Mouse (Mus musculus) mature B cell (primary cell): ENCODE data around the gene Unc5cl.
"Not testable (repeated sequence)": the region's sequence is repeated elsewhere in the genome, so short reads cannot be mapped to it uniquely, and the experiment has no call there.

ENCODE experiments used
- in situ Hi-C: fragments of 300-500 bp; cut with MboI; formaldehyde crosslinking; loops from 2 replicates; pipeline ENCODE4 v1.14.3; 2019

Gene Unc5cl

DNA sequence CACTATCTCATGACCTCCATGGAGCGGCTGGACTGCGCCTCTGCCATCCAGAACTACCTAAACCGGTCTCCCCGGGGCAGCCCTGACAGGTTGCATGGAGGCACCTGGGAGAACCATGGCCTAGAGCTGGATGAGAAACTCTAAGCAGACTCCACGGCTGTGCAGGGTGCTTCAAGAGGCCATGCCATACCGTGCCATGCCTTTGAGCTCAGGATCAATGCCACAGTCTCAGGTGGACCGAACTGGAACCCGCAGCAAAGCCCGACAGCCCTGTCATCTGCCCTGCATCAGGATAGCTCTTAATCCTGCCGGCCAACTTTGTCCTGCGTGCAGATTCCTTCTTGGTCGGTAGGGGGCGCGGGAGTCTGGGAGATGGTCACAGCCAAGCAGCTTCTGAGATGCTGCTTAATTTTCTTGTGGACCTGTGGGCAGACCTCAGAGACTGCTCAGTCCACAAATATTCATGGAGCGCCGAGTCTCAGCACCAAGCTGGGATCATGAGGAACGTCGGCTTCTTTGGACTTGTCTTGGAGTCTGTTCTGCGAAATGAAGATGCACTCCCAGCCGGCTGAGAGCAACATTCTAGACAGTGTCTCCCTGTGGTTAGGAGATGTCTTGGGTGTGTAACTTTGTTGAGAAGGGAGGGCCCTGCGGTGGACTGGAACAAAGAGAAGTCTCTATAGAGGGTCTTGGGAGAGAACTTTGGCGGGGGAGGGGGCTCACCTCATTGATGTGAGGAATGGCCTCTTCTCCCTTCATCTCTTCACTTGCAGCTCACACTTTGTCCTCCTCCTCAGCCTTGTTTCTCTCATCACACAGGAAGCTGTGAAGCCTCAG lies 12.9 kb downstream of the Unc5cl start:
- in situ Hi-C loops: no loop called here

DNA sequence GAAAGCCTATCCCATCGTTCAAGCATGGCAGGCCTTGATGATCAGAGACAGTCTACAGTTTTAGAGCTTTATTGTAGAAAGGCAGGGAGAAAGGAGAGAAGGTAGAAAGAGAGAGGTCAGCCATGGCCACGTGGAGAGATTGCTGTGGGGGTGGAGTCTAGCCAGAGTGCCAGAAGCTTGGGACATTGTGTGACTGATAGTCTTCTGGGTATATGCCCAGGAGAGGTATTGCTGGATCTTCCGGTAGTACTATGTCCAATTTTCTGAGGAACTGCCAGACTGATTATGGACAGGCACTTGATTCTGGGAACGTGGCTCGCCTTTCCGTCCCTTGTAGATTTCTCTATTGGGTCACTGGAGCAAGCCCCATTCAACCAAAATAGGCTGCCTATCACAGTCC lies 19.6 kb downstream of the Unc5cl start:
- in situ Hi-C loops: not testable (repeated sequence)

DNA sequence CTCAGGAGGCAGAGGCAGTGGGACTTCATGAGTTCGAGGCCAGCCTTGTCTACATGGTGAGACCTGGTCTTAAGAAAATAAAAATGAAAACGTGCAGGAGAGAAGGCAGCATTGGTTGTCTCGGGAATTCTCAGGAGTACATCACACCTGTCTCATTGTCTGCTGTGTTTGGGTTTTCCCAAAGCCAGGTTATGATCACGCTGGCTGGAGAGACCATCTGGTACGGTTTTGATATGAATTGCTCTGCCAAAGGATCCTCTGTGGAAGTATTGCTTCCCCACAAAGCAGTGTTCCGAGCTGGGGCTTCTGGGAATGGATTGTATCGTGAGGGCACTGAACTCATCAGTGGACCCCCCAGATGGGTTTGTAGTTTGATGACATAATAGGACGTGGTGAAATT lies 20.7 kb downstream of the Unc5cl start:
- in situ Hi-C loops: no loop called here

DNA sequence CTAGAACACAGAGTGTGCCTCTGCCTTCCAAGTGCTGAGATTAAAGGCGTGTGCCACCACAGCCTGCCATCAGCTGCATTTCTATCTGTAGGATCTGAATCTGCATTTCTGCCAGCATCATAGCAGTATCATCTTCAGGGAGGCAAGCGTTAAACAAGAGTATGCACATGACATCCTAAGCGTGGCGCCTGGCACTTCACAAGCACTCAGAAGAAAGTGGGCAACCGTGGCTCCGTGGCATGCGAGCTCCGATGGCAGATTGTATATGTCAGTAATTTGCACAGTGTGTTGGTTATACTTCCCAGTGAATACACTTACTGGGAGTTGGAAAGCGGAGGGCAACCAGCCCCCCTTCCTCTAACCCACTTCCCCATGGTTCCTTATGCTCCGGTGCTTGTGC lies 25.3 kb downstream of the Unc5cl start:
- in situ Hi-C loops: no loop called here

DNA sequence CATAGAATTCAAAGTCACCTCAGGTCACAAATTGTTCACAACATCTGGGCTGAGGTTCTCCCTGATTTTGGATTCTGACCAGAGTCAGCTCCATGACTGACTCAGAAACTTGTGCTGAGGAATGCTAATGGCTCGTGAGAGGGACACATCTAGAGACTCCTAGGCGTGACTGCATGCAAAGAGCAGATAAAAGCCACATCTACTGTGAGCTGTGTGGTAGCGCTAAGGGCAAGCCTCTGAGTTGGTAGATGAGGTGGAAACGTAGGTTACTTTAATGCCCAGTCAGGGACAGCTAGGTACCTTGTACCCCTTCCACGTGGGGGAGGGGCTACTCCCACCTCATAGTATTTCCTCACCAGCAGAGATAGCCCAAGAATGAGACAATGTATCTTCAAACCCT lies 29.1 kb downstream of the Unc5cl start:
- in situ Hi-C loops: no loop called here

DNA sequence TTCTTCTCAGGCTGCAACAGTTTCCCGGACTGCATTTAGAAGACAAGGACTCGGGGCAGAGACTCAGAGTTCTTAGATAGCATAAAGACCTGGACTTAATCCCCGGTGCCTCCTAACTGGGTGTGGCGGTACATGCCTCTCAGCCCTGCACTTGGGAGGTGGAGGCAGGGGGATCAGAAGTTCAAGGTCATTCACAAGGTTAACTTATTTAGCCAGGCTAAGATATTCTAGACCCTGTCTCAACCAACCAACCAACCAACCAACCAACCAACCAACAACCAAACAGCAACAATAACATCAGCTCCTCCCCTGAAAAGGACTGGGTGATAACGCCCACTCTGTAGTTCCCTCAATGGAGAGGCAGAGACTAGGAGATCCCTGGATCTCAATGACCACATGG lies 29.5 kb downstream of the Unc5cl start:
- in situ Hi-C loops: no loop called here

DNA sequence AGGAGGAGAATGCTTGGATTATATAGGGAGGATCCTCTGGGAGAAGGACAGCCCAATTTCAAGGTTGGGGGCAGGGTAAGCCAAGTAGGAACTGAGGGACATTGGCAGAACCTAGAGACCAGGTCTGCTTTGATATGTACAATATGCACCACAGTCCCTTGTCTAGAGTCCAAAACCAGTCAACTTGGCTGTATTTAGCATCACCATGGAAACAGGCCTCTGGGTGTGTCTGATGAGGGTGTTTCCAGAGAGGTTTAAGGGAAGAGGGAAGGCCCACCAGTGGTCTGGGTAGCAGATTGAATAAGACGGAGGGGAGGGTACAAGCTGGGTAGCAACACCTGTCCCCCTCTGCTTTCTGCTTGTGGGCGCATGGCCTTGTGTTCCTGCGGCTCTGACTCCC lies 34.8 kb downstream of the Unc5cl start:
- in situ Hi-C loops: no loop called here

DNA sequence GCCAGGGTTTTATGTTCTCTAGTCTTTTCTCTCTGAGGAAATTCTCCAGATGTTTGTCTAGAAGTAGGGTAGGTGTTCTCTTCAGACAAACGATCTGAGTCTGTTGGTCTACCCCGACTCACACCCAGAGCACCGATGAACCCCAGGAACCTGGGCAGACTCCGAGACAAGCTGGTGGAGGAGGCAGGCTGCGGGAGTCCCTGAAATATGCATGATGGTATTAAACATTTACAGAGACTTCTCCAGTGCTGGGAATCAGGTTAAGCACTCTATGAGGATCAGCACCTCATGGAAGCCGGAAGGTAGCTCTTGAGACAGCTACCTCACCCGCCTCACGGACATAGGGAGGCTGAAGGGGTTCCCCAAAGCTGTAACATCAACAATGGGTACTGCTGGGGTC lies 37.9 kb downstream of the Unc5cl start:
- in situ Hi-C loops: no loop called here

DNA sequence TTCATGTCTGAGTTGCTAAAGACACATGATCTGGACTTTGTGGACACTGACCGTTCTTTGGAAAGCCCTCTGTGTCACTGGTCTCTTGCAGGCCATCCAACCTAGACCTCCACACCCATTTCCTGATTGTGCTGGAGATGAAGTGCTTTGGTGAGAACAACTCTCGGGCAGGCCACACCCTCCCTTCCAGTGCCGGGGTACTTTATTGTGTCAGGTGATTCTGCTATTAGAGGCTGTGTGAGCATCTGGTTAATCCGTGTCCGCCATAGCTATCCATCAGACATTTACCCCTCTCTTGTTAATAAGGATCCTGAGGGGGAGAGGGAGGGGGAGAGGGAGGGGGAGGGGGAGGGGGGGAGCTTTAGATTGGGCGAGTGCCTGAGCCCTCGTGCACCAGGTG lies 38.9 kb downstream of the Unc5cl start:
- in situ Hi-C loops: no loop called here

DNA sequence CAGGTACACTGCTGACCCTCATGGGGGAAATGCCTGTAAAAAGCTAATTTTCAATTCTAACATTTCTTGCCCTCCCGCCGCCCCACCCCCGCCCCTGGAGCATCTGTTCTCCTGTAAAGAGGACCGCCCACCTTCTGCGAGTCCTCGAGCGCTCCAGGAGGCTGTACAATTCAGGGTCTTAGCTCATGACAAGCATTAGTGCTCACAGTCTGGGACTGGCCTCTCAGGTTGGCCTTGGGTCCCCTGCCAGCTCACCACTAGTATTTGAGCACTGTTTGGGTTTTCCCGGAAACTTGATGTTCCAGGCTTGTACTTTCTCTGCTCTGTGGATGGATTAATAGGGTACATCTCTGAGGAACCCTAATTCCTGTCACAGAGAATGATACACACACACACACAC lies 39.3 kb downstream of the Unc5cl start:
- in situ Hi-C loops: no loop called here

DNA sequence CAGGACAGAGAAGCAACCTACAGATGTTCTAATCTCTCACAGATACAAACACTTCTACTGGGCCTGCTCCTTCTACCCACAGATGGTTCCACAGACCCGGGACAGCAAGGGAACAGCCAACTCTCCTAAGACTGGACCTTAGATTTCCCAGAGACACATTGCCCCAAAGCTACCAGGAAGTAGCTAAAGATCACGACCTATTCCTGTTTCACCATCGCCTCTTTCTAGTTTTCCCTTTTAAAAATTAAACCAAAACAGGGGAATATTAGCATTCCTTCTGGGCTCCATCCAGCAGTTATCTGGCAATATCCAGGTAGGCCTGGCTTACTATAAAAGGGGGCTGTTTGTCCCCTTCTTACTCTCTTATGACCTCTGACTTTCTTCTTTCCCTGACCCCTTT lies 43.3 kb downstream of the Unc5cl start:
- in situ Hi-C loops: no loop called here

DNA sequence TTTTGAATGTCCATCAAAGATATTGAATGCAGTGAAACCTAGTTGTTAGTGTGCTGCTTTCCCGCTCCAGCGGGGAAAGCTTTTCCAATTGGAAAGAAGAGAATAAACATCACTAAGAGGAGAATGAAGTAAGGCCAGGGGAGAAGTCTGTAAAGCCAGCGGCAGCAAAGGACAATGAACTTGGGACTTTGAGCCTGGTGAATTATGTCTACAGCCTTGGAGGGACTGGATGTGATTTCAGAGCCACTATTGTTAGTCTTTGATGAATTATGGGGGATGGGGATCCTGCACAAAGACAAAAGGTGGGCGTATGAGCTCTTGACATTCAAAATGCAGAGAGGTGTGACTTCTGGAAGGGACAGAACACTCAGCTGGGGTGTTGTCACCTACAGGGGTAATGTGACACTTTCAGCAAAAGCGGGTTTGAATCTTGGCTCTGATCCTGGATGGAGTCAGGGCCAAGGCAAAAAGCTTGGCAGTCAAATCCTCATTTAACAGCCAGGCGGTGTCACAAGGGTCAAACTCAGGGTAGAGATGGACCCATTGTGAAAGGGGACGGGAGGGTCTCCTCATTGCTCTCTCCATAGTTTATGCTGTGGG lies 46.2 kb downstream of the Unc5cl start:
- in situ Hi-C loops: no loop called here

DNA sequence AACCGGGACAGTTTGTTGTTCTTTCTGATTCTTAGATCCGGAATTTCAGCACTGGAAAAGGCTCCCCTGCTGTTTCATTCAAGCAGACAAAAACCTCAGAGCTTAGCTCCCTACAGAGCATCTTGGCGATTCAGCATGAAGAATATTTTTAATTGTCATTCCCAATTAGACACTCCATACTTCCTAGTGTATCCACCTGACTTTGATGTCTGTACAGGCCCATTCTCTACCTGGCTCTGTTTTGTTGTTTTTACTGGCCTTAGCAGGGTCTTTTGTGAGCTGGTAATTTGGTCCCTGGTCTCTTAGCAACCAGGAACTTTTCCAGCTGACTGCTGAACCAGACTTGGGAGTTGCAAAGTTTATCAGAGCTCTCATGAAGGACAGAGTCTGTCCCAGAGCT lies 50.3 kb downstream of the Unc5cl start:
- in situ Hi-C loops: no loop called here

DNA sequence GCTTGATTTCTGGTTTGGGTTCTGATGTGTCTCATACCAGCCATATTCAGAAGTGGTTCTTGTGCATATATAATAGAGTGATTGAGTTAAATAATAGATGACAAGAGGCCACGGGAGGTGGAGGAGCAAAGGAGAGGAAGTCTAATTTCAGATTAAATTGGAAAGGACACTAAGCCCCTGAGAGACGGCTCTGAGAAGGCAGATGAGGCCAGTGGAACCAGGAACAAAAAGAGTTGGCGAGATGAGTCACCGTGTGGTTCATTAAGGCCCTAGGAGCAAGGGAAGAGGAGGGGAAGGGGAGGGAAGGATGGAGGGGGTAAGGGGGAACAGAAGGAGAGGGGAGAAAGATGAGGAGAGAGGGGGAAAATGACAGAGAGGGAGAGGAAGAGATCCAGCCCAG lies 52.3 kb downstream of the Unc5cl start:
- in situ Hi-C loops: no loop called here

DNA sequence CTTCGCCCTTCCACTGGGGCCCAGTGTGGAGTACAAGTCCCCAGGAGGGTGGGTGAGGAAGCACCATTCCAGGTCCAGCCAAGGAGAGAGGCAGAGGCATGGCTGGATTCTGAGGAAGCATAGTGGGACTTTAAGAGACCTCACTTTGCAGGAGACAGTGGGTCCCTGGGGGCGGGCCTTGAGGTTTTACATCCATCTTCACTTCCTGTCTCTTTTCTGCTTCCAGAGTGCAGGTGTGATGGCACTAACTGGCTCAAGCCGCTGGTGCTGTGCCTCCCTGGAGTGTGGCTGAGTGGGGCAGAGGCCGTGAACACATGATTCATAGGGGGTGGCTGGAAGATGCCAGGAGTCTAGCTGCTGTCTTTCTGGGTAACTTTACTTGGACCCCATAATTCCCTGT lies 54.9 kb downstream of the Unc5cl start:
- in situ Hi-C loops: no loop called here

DNA sequence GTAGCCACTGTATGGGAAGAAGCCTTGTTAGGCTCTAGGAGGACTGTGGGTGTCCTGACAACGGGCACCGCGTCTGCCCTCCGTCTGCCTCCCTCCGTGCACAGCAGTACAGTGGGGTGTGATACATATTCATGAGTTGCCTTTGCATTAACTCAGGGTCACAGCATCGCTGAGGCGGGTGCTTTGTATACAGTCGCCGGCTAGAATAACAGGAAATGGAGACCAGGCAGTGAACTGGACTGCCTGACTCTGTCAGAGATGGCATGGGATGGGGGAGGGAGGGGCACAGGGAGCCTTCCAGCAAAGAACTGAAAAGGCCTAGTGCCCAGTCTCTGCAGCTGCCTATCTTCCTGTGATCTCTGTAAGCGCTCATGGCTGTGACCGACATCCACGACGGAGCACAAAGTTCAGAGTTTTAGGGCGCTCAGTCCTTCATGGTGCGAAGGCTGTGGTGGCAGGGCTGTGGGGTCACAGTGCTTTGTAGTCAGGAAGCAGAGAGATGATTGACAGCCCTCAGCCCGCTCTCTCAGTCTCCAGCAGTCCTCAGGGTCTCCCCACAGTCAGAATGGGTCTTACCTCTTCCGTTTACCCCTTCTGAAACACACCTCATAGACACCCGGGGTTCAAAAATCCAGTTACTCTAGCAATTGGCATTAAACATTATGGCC lies 58.0 kb downstream of the Unc5cl start:
- in situ Hi-C loops: no loop called here

DNA sequence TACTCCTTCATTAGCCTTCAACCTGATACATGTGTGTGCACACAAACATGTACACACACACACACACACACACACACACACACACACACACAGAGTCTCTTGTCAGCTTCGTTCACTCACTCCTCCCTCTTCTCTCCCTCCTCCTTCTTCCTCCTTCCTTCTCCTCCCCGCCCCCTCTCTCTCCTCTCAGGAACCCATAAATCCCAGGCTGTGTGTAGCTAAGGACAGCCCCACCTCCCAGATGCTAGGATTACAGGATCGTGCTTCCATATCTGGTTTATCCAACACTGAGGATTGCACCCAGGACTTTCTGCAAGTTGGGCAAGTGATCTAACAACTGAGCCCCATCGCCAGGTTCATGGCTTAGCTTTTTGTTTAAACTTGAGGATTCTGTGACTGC lies 59.9 kb downstream of the Unc5cl start:
- in situ Hi-C loops: no loop called here

DNA sequence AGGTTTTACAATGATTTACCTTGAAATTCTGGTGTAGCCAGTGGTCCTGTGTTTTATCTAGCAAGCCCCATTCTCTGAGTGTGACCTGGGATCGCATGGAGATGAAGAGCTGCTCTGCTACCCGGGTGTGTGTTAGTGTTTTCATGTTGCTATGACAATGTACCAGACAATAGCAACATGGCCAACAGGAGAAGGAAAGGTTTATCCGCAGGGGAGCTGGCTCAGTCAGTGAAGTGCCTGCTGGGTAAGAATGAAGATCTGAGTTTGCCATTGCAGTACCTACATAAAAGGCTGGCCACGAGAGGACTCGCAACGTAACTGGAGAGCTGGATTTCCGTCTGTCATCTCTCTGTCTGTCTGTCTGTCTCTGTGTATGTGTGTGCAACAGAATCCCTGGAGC lies 64.3 kb downstream of the Unc5cl start:
- in situ Hi-C loops: no loop called here

DNA sequence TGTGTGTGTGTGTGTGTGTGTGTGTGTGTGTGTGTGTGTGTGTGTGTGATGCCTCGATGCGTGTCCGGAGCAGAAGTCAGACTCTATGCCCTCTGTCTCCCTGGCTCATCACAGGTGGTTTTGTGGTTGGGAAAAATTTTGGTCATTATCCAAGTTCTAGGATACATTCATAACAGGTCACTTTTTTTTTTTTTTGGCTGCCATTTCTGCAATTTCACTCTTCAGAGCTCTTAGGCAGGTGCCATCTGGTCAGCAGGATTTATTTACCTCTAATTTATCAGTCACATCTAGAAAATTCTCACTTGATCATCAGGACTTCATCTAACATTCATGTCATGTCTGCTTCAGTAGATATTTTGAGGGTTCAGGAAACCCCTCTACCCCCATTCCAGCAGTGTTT lies 65.7 kb downstream of the Unc5cl start:
- in situ Hi-C loops: no loop called here

DNA sequence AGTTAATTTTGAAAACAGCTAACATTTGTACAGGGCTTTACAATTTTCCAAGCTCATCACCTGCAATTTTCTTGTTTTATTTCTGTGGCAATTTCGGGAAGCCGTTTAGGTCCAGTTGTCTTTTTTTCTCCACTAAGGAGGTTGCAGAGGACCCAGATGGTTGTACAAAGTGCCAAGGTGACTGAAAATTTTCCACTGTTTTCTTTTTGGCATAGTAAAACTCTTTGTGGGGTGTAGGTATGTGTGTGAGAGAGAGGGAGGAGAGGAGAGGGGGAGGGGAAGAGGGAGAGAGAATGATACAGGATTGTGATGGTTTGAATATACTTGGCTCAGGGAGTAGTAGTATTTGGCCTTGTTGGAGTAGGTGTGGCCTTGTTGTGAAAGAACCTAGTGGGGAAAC lies 68.4 kb downstream of the Unc5cl start:
- in situ Hi-C loops: no loop called here

DNA sequence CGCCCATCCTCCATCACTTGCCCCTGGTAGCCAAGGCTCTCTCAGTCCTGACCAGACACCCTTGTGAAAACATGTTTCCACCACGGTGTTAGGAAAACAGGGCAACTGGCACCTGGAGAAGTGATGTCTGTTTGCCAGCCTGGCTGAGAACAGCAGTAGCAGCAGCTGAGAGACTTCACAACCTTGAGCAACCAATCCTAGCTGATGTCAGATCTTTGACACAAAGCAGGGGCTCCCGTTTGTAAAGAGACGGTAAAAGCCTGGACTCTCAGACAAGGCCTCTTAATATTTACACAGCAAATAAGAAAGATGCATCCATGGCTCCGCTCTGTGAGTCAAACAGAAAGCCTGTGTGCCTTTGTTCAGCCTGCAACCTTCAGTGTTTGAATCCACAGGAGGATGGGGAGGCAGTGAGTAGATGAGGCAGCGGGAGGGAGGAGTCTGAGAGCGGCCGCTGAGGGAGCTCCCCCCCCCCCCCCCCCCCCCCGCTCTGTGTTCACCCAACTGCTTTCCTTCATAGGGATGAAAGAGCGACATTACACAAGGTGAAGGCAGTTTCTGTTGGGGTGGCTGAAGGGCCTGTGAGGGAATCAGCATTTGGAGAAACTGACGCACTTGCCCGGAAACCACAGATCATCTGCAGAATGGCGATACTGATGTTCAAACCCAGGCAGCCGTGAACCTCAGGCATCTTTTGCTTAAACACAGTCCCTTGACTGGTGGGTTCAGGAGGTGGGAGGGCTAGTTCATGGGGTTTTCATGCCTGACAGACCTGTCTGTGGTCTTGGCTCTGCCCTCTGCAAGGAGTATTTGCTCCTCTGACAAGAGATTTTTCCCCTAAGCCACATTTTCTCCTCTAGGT lies 79.4 kb downstream of the Unc5cl start:
- in situ Hi-C loops: no loop called here

DNA sequence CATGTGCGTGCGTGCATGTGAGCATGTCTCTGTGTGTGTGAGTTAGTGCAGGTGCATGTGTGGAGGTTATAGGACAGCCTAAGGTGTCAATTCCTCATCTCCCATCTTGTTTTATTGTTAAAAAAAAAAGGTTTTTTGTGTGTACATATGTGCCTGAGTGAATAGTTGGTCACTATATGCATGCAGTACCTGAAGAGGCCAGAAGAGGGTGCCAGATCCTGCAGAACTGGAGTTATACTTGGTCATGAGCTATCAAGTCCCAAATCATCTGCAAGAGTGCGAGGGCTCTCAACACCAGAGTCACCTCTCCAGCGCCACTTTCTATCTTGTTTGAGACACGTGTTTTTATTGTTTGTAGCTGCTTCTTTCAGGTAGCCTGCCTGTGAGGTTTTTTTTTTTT lies 83.6 kb downstream of the Unc5cl start:
- in situ Hi-C loops: no loop called here
